Mouse (Mus musculus) brain, embryonic 14.5 days (tissue): Measurements from ENCODE around the gene Serinc5. TPM values are rescaled to one million over a fixed set of nuclear protein-coding genes. Genes with fewer than 3 reads are reported as not detected.

Experiments
- DNase-seq: peaks from one replicate; pipeline ENCODE4 v3.0.0-alpha.2; 2011; ENCODE audit warnings: low read depth
- CTCF ChIP-seq: fragments of 200-500 bp; IDR thresholded peaks from 2 replicates; pipeline ENCODE4 v1.5.1; 2012; ENCODE audit warnings: inconsistent platforms, mild to moderate bottlenecking, moderate library complexity, borderline replicate concordance; ENCODE audit not compliant: insufficient read depth, insufficient read length; ENCODE audit errors: extremely low read depth
- POLR2A ChIP-seq: fragments of 200-500 bp; IDR thresholded peaks from 2 replicates; pipeline ENCODE4 v1.6.1; 2012; ENCODE audit warnings: mild to moderate bottlenecking, inconsistent platforms, borderline replicate concordance; ENCODE audit not compliant: poor library complexity, insufficient read depth, insufficient read length, severe bottlenecking; ENCODE audit errors: extremely low read depth
- polyA plus RNA-seq: library from polyadenylated mRNA; depleted of rRNA; stranded (reverse); fragments of >200 nt; gene quantifications from 2 replicates; pipeline ENCODE4 v1.2.3, GENCODE M21; 2012

Serinc5 gene
- polyA plus RNA-seq, 1 experiment: 31.7 TPM

- DNase-seq: no peak
- TF ChIP-seq CTCF (no peak), POLR2A (no peak)
Observed at GRCm38 (mm10) chr13:92644753-92645152, 33.9 kb downstream of the Serinc5 start.

DNA sequence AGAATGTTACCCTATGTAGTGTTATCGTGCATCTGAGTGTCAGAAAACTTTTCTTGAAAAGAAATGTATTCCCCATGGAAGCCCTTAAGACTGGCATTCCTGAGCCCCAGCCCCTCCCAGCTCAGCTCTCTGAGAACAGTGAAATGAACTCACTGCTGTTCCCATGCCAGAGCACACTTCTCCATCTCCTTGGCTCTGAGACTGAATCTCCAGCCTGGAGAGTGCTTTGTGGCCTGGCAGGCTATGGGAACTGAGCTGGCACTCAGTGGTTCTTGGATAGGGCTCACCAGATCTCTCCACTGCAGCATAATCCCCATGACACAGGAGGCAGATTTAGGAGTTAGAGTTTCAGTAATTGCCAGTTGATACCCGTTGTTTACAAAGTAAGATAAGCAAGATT lies 36.8 kb downstream of the Serinc5 start:
- no peak for TF ChIP-seq POLR2A
- no peak for TF ChIP-seq CTCF
- DNase-seq: peak; percentile 62

DNA sequence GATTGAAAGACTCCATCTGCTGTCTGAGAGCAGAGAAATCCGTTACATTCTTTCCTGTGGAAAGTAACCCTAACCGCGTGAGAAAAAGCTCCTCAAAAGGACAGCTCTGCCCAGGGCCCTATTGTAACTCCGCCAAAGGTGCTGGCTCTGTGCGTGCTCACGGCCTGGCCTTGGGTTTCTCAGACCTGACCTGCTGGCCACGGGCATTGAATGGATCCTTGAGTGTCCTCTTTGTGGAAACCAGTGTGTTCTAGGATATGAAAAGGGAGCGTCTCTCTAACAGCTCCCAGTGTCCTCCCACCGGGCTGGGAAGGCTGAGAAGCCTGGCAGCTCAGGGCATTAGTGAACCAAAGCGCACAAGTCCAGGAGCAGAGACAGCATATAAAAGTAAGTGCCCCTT lies 38.2 kb downstream of the Serinc5 start:
- TF ChIP-seq CTCF: no peak
- no peak for TF ChIP-seq POLR2A
- no peak for DNase-seq

GRCm38 (mm10) chr13:92650956-92651355 lies 40.1 kb downstream of the Serinc5 start:
- no peak for TF ChIP-seq POLR2A

DNA sequence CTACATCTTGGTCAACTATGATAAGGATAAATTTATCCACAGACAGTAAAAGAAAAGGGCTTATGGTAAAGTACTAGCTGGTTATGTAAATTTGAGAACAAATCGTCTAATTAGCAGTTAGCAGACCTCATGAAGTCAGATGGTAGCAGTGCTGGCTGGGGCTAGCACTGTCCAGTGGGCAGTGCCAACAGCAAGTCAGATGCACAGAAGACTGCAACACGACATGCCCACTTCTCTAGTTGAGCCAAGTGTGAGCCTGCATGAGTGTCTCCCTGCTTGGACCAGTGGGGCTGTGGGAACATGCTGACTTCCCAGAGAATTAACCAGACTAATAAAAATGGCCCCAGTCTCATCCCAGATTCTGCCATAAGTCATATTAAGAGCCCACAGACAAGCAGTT lies 41.6 kb downstream of the Serinc5 start:
- no peak for DNase-seq
- TF ChIP-seq POLR2A: no peak
- no peak for TF ChIP-seq CTCF

More at GRCm38 (mm10) chr13:92650956-92651355, 40.1 kb downstream of the Serinc5 start:
- no peak for DNase-seq

GRCm38 (mm10) chr13:92653283-92653682 lies 42.4 kb downstream of the Serinc5 start:
- TF ChIP-seq POLR2A: no peak
- TF ChIP-seq CTCF: no peak
- DNase-seq: no peak

DNA sequence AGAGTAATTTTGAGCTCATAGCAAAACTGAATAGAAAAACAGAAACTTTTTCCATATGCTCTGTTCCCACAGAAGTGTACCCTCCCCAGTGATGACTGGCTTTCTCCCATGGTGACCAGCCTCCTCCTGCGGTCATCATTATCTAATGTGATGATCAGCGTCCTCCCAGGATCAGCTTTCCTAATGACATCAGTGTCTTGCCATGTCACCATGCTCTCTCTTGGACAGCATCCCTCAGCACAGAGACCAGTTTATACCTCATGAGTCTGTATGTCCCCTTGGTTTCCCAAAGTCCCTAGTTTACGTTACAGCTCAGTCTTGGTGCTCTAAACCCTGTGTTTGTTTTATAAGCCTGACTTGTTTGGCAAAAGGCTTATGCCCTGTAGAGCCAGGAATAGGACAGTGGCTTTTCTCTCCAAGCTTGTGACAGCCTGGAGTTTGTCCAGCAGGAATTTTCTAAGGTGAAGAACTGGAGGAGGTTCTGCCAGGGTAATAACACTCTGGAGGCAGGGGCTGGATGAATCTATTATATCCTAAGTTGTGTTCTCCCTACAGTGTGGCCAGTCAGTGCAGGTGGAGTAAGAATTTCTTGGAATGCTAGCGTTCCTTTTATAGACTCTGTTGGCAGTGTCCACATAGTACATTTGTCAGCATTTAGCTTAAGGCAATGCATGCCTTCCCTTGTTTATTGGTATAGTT lies 46.1 kb downstream of the Serinc5 start:
- DNase-seq: no peak
- TF ChIP-seq POLR2A (no peak), CTCF (no peak)

- TF ChIP-seq CTCF (no peak), POLR2A (no peak)
Observed at GRCm38 (mm10) chr13:92659611-92660010, 48.7 kb downstream of the Serinc5 start.

DNA sequence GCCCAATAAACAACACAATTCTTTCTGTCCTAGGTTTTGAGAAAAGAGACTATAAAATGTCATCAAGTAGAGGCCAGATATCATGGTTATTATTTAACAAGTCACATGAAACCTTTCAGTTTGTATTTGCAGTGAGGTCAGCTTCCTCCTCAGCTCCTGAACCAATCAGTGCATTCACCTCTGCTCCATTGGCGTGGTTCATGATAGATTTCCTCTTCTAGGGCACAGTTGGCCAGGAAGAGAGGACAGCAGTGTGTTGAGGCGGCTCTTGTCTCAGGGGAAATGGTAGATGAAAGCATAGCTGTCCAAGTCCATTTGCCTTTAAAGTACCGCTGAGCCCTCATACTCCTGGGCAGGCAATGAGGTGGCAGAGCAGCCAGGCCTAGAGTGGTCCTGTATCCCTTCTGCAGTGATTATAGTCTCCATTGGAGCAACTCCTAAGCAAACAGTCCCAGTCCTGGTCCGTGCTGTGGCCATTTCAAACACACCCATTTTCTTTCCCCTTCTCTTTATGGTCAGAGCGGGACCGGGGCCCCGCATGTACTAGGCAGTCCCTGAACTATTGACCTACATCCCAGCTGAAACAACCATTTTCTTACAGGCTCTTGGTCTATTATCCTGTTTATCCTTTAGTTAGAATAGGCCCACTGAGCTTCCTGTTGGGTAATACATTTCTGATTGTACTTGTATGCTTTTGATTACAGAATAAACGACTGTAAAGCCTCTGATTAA lies 51.8 kb downstream of the Serinc5 start:
- no peak for TF ChIP-seq CTCF
- TF ChIP-seq POLR2A: no peak
- peak; percentile 28 for DNase-seq

More at GRCm38 (mm10) chr13:92659611-92660010, 48.7 kb downstream of the Serinc5 start:
- no peak for DNase-seq

GRCm38 (mm10) chr13:92665008-92665407 lies 54.1 kb downstream of the Serinc5 start:
- no peak for TF ChIP-seq CTCF
- no peak for TF ChIP-seq POLR2A
- DNase-seq: no peak

GRCm38 (mm10) chr13:92668214-92668985 lies 57.5 kb downstream of the Serinc5 start:
- TF ChIP-seq CTCF: no peak
- no peak for TF ChIP-seq POLR2A
- DNase-seq: no peak
